Mouse (Mus musculus): ENCODE measurements around the gene Rpl4. TPM values are rescaled to one million over a fixed set of nuclear protein-coding genes. Genes with fewer than 3 reads are reported as not detected.
"Not testable (repeated sequence)": the region's sequence is repeated elsewhere in the genome, so short reads cannot be mapped to it uniquely, and the experiment has no call there.

The Rpl4 gene
- polyA plus RNA-seq, 1 experiment from 2014 or later = 668 TPM

DNA sequence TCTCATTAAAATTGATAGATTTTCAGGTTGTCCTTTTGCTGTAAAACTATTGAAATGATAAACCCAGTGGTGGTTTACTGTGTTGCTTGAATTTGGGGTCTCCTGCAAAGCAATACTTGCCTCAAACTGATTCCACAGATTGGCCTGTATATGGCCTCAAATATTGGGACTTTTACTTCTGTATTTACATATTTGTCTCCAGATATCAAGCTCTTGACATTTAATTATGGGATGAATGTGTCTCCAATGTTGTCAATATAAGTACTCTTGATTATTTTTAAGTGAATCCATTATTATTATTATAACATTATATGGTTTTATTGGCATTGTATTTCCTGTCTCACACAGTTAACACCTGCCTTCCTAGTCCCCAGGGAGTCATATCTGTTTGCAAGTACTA is 1.2 kb downstream of the Rpl4 start:
- Histone ChIP-seq H3K27me3 (no peaks in the 10 kb centered on the region), H3K9ac (peak overlapping the region; percentile 84), H3K4me1 (replicated peaks) (peaks cover 30% of the 10 kb centered on the region), H3K27ac (replicated peaks) (no peak overlapping the region), H3K36me3 (peaks cover 41% of the 10 kb centered on the region), H3K9me3 (no peaks in the 10 kb centered on the region), H3K4me3 (peak overlapping the region; percentile 77), H3K4me2 (peak overlapping the region; percentile 94)
- ATAC-seq (ENCODE audit: low read depth) = no peak

GRCm38 (mm10) chr9:64174766-64175165 is 1.6 kb downstream of the Rpl4 start:
- H3K9me3 ChIP-seq = no peaks in the 10 kb centered on the region
- ATAC-seq (ENCODE audit: low read depth) = no peak
- H3K27me3 ChIP-seq = no peaks in the 10 kb centered on the region
- H3K4me1 ChIP-seq (replicated peaks) = peaks cover 33% of the 10 kb centered on the region
- 72% methylated on average over 8 of the region's 8 CpGs for WGBS
- no peak overlapping the region for H3K9ac ChIP-seq
- peaks cover 41% of the 10 kb centered on the region for H3K36me3 ChIP-seq
- peak overlapping the region; percentile 77 for H3K4me3 ChIP-seq
- H3K27ac ChIP-seq (replicated peaks) = no peak overlapping the region
- H3K4me2 ChIP-seq = peak overlapping the region; percentile 94

DNA sequence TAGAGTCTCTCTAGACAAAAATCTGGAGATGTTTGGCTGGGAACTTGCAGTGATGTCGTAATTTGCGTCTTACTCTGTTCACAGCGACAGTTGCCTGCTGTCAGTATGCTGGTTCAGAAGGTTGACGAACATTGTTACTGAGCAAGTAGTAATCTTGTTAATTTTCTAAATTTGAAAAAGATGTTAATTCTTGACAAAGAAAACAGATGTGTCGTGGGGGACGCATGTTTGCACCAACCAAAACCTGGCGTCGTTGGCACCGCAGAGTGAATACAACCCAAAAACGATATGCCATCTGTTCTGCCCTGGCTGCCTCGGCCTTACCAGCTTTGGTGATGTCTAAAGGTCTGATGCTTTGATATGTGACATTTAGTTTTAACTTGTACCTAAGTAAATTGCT is 2.2 kb downstream of the Rpl4 start:
- Histone ChIP-seq H3K9me3 (no peaks in the 10 kb centered on the region), H3K9ac (no peak overlapping the region), H3K36me3 (peaks cover 44% of the 10 kb centered on the region), H3K4me1 (replicated peaks) (peaks cover 39% of the 10 kb centered on the region), H3K4me2 (no peak overlapping the region), H3K27ac (replicated peaks) (no peak overlapping the region), H3K4me3 (no peak overlapping the region), H3K27me3 (no peaks in the 10 kb centered on the region)
- WGBS = 90% methylated on average over 11 of the region's 11 CpGs
- no peak for ATAC-seq (ENCODE audit: low read depth)

DNA sequence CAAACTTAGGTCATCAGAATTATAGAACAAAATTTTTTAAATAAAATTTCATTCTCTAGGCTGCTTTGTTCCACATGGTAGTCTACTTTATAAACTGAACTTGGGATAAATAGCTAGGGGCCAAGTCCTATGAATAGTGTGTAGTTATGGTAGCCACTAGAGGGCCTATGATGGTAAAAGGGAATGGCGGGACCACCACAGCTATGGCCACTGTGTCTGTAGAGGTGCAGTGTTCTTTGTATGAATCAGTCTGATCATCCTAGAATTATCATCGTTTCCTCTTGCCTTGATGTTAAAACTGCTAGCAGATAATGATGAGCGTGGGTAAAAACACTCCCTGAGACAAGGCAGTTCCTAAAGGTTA is 5.4 kb downstream of the Rpl4 start:
- no peak overlapping the region for H3K9ac ChIP-seq
- H3K27ac ChIP-seq (replicated peaks) = peak overlapping the region; percentile 75
- peak; percentile 71 for ATAC-seq (ENCODE audit: low read depth)
- H3K4me1 ChIP-seq (replicated peaks) = peaks cover 32% of the 10 kb centered on the region
- peak overlapping the region; percentile 61 for H3K4me2 ChIP-seq
- no peaks in the 10 kb centered on the region for H3K27me3 ChIP-seq
- no peaks in the 10 kb centered on the region for H3K9me3 ChIP-seq
- WGBS = 48% methylated on average over 3 of the region's 3 CpGs
- peak overlapping the region; percentile 60 for H3K4me3 ChIP-seq
- peaks cover 73% of the 10 kb centered on the region for H3K36me3 ChIP-seq

DNA sequence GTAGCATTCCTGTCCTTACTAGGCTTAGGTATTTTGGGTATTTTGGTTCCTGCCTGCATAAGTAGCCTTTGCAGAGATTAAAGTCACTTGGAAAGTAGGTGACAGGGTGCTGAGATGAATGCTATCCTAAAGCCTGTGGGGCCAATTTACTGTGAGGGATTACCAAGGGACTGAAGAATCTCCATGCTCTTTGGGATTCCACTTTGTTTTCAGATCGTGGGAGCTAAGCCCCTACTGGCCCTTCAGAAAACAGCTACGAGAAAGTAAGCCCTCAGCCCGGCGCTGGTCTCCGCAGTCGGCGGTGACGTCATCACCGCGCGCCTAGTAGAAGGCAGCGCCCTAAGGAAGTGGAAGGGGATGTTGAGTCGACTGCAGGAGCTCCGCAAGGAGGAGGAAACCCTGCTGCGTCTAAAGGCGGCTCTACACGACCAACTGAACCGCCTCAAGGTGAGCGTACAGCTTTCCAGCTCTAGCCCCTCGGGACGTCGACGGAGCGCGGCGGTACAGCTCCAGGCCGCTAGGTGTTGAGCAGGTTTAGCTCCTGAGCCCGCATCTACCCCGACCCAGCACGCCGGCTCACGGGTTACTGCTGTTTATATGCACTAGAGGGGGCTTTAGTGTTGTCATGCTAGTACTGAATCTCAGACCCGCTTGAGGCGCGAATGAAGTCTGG is 5.9 kb downstream of the Rpl4 start, which contains the start of gene Snapc5:
Gene Snapc5 (plus strand): TSS at position 301 of the 673 bp plus-strand sequence.
- Histone ChIP-seq H3K4me2 (peak within 1 kb of the TSS; percentile 61), H3K9me3 (no peaks in the 10 kb centered on the region), H3K27me3 (no peaks in the 10 kb centered on the region), H3K4me3 (peak within 1 kb of the TSS; percentile 60), H3K36me3 (peaks cover 76% of the 10 kb centered on the region), H3K9ac (peak within 1 kb of the TSS; percentile 72), H3K4me1 (replicated peaks) (peaks cover 29% of the 10 kb centered on the region), H3K27ac (replicated peaks) (peak within 1 kb of the TSS; percentile 75)
- WGBS = under 1% methylated on average over 35 of the region's 35 CpGs
- peak; percentile 96 for ATAC-seq (ENCODE audit: low read depth)

GRCm38 (mm10) chr9:64183295-64183694 is 10.1 kb downstream of the Rpl4 start:
- not testable (repeated sequence) for H3K9ac ChIP-seq; H3K27ac ChIP-seq (replicated peaks); H3K9me3 ChIP-seq; H3K27me3 ChIP-seq; H3K4me2 ChIP-seq; H3K4me3 ChIP-seq; ATAC-seq (ENCODE audit: low read depth)
- Histone ChIP-seq H3K4me1 (replicated peaks) (peaks cover 15% of the 10 kb centered on the region), H3K36me3 (peaks cover 76% of the 10 kb centered on the region)
- 92% methylated on average over 5 of the region's 5 CpGs for WGBS

- H3K36me3 ChIP-seq = peaks cover 82% of the 10 kb centered on the region
- no peak for ATAC-seq (ENCODE audit: low read depth)
- H3K9me3 ChIP-seq = no peaks in the 10 kb centered on the region
Observed at GRCm38 (mm10) chr9:64184166-64184840, 11.1 kb downstream of the Rpl4 start.

DNA sequence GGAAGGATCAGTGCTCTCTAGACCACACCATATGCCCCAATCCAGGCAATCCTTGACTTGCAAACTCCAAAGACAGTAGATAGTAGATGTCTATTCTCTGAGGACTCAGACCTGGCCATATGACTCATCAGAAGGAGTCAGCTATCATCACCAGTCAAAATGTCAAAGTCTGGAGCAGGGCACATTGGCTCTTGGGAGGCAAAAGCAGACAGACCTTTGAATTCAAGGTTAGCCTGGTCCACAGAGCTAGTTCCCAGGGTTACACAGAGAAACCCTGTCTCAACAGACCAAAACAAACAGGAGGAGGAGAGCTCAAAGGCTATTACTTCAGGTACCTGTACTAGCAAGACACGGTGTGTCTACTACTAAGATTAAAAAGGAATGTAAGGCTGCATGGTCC is 20.7 kb downstream of the Rpl4 start:
- H3K4me3 ChIP-seq = no peak overlapping the region
- H3K4me2 ChIP-seq = no peak overlapping the region
- no peaks in the 10 kb centered on the region for H3K27me3 ChIP-seq
- H3K9ac ChIP-seq = no peak overlapping the region
- peaks cover 45% of the 10 kb centered on the region for H3K36me3 ChIP-seq
- ATAC-seq (ENCODE audit: low read depth) = no peak
- 97% methylated on average over 1 of the region's 1 CpGs for WGBS
- H3K27ac ChIP-seq (replicated peaks) = no peak overlapping the region
- no peaks in the 10 kb centered on the region for H3K9me3 ChIP-seq
- no peaks in the 10 kb centered on the region for H3K4me1 ChIP-seq (replicated peaks)

More at GRCm38 (mm10) chr9:64184166-64184840, 11.1 kb downstream of the Rpl4 start:
- 94% methylated on average over 5 of the region's 5 CpGs for WGBS
- Histone ChIP-seq H3K4me2 (no peak overlapping the region), H3K27me3 (no peaks in the 10 kb centered on the region), H3K27ac (replicated peaks) (no peak overlapping the region), H3K4me1 (replicated peaks) (peaks cover 9% of the 10 kb centered on the region), H3K4me3 (no peak overlapping the region), H3K9ac (no peak overlapping the region)

- Histone ChIP-seq H3K9ac (no peak overlapping the region), H3K4me2 (no peak overlapping the region), H3K27ac (replicated peaks) (no peak overlapping the region), H3K27me3 (no peaks in the 10 kb centered on the region), H3K9me3 (no peaks in the 10 kb centered on the region), H3K4me3 (no peak overlapping the region), H3K36me3 (peaks cover 31% of the 10 kb centered on the region), H3K4me1 (replicated peaks) (no peaks in the 10 kb centered on the region)
- 80% methylated on average over 4 of the region's 4 CpGs for WGBS
- ATAC-seq (ENCODE audit: low read depth) = no peak
Observed at GRCm38 (mm10) chr9:64195554-64195953, 22.4 kb downstream of the Rpl4 start.

DNA sequence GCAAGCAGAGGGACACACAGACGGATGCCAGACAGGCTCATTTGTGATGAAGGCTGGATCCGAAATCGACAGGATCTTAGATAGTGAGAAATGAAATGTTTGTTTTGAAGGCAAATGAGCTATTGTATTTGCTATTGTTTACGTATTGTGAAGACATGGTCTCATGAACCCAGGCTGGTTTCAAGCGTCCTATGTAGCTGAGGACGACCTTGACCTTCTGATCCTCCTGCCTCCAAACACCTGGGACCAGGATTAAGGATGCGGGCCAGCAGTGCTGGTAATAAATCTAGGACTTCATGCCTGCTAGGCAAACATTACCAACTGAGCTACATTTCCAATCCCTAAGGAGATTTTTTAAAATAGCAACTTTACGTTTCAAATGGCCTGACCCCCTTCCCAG is 24.3 kb downstream of the Rpl4 start:
- ATAC-seq (ENCODE audit: low read depth) = no peak
- Histone ChIP-seq H3K4me1 (replicated peaks) (no peaks in the 10 kb centered on the region), H3K27me3 (no peaks in the 10 kb centered on the region), H3K4me2 (no peak overlapping the region), H3K9me3 (no peaks in the 10 kb centered on the region), H3K27ac (replicated peaks) (no peak overlapping the region), H3K9ac (no peak overlapping the region), H3K36me3 (peaks cover 21% of the 10 kb centered on the region), H3K4me3 (no peak overlapping the region)
- 84% methylated on average over 8 of the region's 8 CpGs for WGBS

DNA sequence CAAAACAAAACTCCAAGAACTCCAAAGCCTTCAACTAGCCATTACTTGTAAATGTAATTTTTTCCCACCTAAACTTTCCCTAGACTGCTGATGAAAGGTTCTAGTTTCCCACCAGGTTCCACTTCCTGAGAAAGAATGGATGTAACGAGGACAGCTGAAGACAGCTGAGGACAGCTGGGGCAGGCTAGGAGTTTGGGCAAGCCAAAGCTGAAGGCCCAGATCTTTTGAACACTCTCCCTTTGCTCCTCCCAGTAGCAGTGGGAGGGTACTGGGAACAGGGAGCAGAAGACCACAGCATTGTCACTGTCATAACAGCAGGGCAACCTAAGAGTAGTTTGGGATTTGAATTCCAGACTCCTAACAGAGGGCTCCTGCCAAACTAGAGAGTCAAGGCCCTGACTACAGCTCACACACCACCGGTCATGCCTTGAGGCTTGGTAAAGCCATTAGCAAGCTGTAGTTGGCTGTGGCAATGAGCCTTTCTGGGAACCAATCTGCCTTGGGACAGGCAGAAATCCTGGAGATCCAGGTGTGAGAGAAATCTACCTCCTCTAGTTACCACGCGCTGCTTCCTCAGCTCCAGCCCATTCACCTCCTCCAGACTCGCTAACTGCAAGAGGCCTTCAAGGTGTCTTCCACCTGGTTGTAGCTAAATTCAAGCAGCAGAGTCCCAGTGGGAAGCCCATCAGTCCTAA is 25.0 kb downstream of the Rpl4 start:
- Histone ChIP-seq H3K4me2 (no peak overlapping the region), H3K27ac (replicated peaks) (no peak overlapping the region), H3K36me3 (peaks cover 21% of the 10 kb centered on the region), H3K4me1 (replicated peaks) (no peaks in the 10 kb centered on the region), H3K4me3 (no peak overlapping the region), H3K27me3 (no peaks in the 10 kb centered on the region), H3K9me3 (no peaks in the 10 kb centered on the region), H3K9ac (no peak overlapping the region)
- WGBS = 94% methylated on average over 5 of the region's 5 CpGs
- no peak for ATAC-seq (ENCODE audit: low read depth)

GRCm38 (mm10) chr9:64198763-64199418 is 25.7 kb downstream of the Rpl4 start:
- H3K27me3 ChIP-seq; H3K4me2 ChIP-seq; H3K4me3 ChIP-seq; H3K9ac ChIP-seq; H3K9me3 ChIP-seq; H3K27ac ChIP-seq (replicated peaks); ATAC-seq (ENCODE audit: low read depth); H3K4me1 ChIP-seq (replicated peaks): not testable (repeated sequence)
- H3K36me3 ChIP-seq = peaks cover 21% of the 10 kb centered on the region
- WGBS = 95% methylated on average over 7 of the region's 7 CpGs

Measured in neural tube, embryonic 13.5 days (tissue).